Mouse (Mus musculus) liver, embryonic 14.5 days (tissue): ENCODE measurements around the gene Hist1h2aa.

Experiments used
- CTCF ChIP-seq: IDR thresholded peaks from 2 replicates; pipeline ENCODE4 v1.5.1; 2016; ENCODE audit warnings: antibody characterized with exemption, low read depth, control low read depth
- EP300 ChIP-seq: IDR thresholded peaks from 2 replicates; pipeline ENCODE4 v1.6.1; 2016; ENCODE audit warnings: antibody characterized with exemption, low read depth

GRCm38 (mm10) chr13:23930461-23930860 lies 3.8 kb upstream of the Hist1h2aa start:
- no peak for TF ChIP-seq CTCF
- no peak for TF ChIP-seq EP300
